Mouse (Mus musculus) myocyte (in vitro differentiated cells): Measurements from ENCODE around the gene Ngdn.

Experiments used
- CEBPB ChIP-seq: IDR thresholded peaks from 2 replicates; pipeline ENCODE4 v1.6.1; 2011; ENCODE audit warnings: mild to moderate bottlenecking, moderate library complexity; ENCODE audit not compliant: poor library complexity, insufficient read depth, severe bottlenecking
- MAX ChIP-seq: IDR thresholded peaks from one replicate; pipeline ENCODE4 v1.6.1; 2011; ENCODE audit warnings: low read depth, mild to moderate bottlenecking, control low read depth
- POLR2A ChIP-seq: IDR thresholded peaks from one replicate; pipeline ENCODE4 v1.6.1; 2011; ENCODE audit warnings: low read depth, mild to moderate bottlenecking, control low read depth, moderate library complexity; ENCODE audit not compliant: insufficient read length

- no peak for TF ChIP-seq POLR2A
- TF ChIP-seq CEBPB: no peak
- no peak for TF ChIP-seq MAX
Observed at GRCm38 (mm10) chr14:55053050-55053449, 37.8 kb downstream of the Ngdn start.
